Mouse (Mus musculus) kidney, postnatal 0 days (tissue): Measurements from ENCODE around the gene Gm21677. TPM values are rescaled to one million over a fixed set of nuclear protein-coding genes. Genes with fewer than 3 reads are reported as not detected.
"Not testable (repeated sequence)": the region's sequence is repeated elsewhere in the genome, so short reads cannot be mapped to it uniquely, and the experiment has no call there.

Experiments used
- ATAC-seq: fragments of 200-750 bp; cut with Nextera tagmentation; replicated peaks from 2 replicates; pipeline ENCODE4 v1.8.0; 2017; ENCODE audit warnings: low read depth, moderate number of reproducible peaks, moderate TSS enrichment, moderate library complexity; ENCODE audit not compliant: low FRiP score
- DNase-seq: peaks from one replicate; pipeline ENCODE4 v3.0.0-alpha.2; 2016; ENCODE audit warnings: low spot score
- H3K27ac ChIP-seq: fragments of 300-500 bp; sonication (generic); 2 replicates; pipeline ENCODE4 v1.5.1; 2014; ENCODE audit warnings: mild to moderate bottlenecking
- H3K27me3 ChIP-seq: fragments of 300-500 bp; sonication (generic); 2 replicates; pipeline ENCODE4 v1.6.1; 2014; ENCODE audit warnings: low read length, mixed read lengths; ENCODE audit not compliant: insufficient read depth
- H3K36me3 ChIP-seq: fragments of 300-500 bp; sonication (generic); 2 replicates; pipeline ENCODE4 v1.6.1; 2014; ENCODE audit warnings: low read length, mixed read lengths; ENCODE audit not compliant: insufficient read depth
- H3K4me1 ChIP-seq: fragments of 300-500 bp; sonication (generic); replicated peaks from 2 replicates; pipeline ENCODE4 v1.6.1; 2014; ENCODE audit warnings: antibody characterized with exemption, low read length, mixed read lengths; ENCODE audit not compliant: insufficient read depth
- H3K4me2 ChIP-seq: fragments of 300-500 bp; sonication (generic); 2 replicates; pipeline ENCODE4 v1.6.1; 2014; ENCODE audit warnings: mild to moderate bottlenecking, low read length, moderate library complexity, mixed read lengths
- H3K4me3 ChIP-seq: fragments of 300-500 bp; sonication (generic); replicated peaks from 2 replicates; pipeline ENCODE4 v1.5.1; 2014; ENCODE audit warnings: low read depth, low read length
- H3K9ac ChIP-seq: fragments of 300-500 bp; sonication (generic); 2 replicates; pipeline ENCODE4 v1.6.1; 2014; ENCODE audit warnings: low read depth, low read length
- H3K9me3 ChIP-seq: fragments of 300-500 bp; sonication (generic); replicated peaks from 2 replicates; pipeline ENCODE4 v1.6.1; 2016; ENCODE audit warnings: low read length, inconsistent platforms, mixed read lengths
- WGBS: fragments of 180-500 bp; shearing (Covaris S2); extraction: QIAGEN DNeasy Blood & Tissue Kit; methylation state at CpG from one replicate; pipeline ENCODE4 v1.1.7; 2014; 5-methylcytosine and 5-hydroxymethylcytosine counted together
- polyA plus RNA-seq: library from polyadenylated mRNA; unstranded; fragments of >200 nt; fragmentation: Nextera tagmentation; extraction: Ambion mirVana; gene quantifications from 2 replicates; pipeline ENCODE4 v1.2.1, GENCODE M21; 2015

Gene Gm21677
- not detected in 2 replicates for polyA plus RNA-seq

DNA sequence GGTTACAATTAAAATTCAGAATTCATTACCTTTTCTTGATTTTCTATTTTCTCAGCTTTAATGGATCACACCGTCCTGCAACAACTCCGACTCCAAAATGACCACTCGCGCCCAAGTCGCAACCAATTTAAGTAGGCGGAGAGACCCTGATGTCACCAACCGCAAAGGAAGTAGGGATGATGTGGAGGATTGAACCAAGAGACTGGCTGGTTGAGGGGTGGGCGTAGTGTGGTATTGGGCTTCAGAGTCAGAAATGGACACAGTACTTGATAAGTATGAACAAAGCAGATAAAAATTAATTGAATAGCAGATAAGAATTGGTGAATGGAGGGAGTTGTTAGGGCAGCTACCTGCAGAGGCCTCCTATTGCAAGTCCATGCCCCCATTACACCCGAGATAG is at the start of gene Gm21677:
Gm21677 (minus strand) TSS at position 101 of the 400 bp plus-strand sequence.
- H3K4me1 ChIP-seq, H3K9me3 ChIP-seq, H3K36me3 ChIP-seq, H3K27ac ChIP-seq, DNase-seq, H3K4me2 ChIP-seq, H3K4me3 ChIP-seq, ATAC-seq, H3K9ac ChIP-seq, H3K27me3 ChIP-seq: not testable (repeated sequence)
- WGBS, result no CpG with 5 or more reads among the region's 9 CpGs

GRCm38 (mm10) chrY:3345229-3345628 is 39.0 kb upstream of the Gm21677 start, which contains the start of gene Gm21693:
Gene Gm21693, minus strand, starts transcription at chrY:3345329.
- not testable (repeated sequence) for H3K4me2 ChIP-seq, H3K4me1 ChIP-seq, H3K27ac ChIP-seq, DNase-seq, H3K9me3 ChIP-seq, H3K36me3 ChIP-seq, H3K4me3 ChIP-seq, H3K9ac ChIP-seq, H3K27me3 ChIP-seq, ATAC-seq
- WGBS, result no CpG with 5 or more reads among the region's 9 CpGs

GRCm38 (mm10) chrY:3340661-3341060 is 34.4 kb upstream of the Gm21677 start:
- not testable (repeated sequence) for H3K27me3 ChIP-seq, DNase-seq
- no CpG with 5 or more reads among the region's 11 CpGs for WGBS

More at GRCm38 (mm10) chrY:3340661-3341060, 34.4 kb upstream of the Gm21677 start:
- not testable (repeated sequence) for H3K4me3 ChIP-seq, H3K4me2 ChIP-seq, H3K27ac ChIP-seq, H3K9ac ChIP-seq, H3K4me1 ChIP-seq, ATAC-seq, H3K9me3 ChIP-seq, H3K36me3 ChIP-seq

Other genes starting within 250 kb of the Gm21677 start
- not detected in 2 replicates for gene Gm21693, start 38.9 kb upstream of the Gm21677 start, polyA plus RNA-seq
- 0.52 TPM in 1 of 2 replicates, not detected in the other for gene Gm21704, start 103.7 kb upstream of the Gm21677 start, polyA plus RNA-seq
- not detected in 2 replicates for gene Gm21708, start 103.7 kb upstream of the Gm21677 start, polyA plus RNA-seq